Mouse (Mus musculus) urinary bladder, adult 2 months (tissue): ENCODE results near the gene Stmnd1. TPM values are rescaled to one million over a fixed set of nuclear protein-coding genes. Genes with fewer than 3 reads are reported as not detected.
"Not testable (repeated sequence)": the region's sequence is repeated elsewhere in the genome, so short reads cannot be mapped to it uniquely, and the experiment has no call there.

ENCODE experiments used
- DNase-seq: peaks from one replicate; pipeline ENCODE4 v3.0.0; 2022; ENCODE audit warnings: low spot score
- polyA plus RNA-seq: library from polyadenylated mRNA; depleted of rRNA; stranded (reverse); fragments of >200 nt; gene quantifications from 2 replicates; pipeline ENCODE4 v1.2.3, GENCODE M21; 2012; rRNA removed

The Stmnd1 gene
- polyA plus RNA-seq = 0.83 and 1.0 TPM in 2 replicates

DNA sequence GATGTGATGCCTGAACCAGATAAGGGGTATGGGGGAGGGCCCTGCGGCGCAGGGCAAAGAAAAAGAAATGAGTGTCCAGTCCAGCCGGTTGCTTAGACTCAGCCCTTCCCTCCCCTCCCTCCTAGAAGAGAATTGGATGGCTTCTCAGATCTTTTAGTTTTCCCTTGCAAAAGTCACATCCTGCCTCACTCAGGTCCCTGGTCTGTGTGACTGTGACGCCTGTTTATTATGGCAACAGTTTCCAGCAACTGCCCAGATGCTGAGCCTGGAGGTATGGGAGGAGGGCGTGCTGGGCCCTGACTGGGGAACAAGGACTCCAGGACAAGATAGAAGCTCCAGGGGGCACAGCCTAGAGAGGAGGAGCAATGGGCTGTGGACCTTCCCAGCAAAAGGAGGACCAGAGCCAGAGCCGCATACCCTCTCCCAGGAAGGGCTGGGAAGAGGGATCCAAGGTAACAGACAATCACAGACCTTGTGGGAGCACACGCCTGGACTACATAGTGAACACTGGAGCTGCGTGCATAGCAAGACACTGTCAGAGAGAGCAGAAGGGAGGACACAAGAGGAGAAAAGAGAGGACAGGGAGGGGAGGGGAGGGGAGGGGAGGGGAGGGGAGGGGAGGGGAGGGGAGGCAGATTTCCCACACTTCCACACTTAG, at the start of gene Stmnd1:
TSS of gene Stmnd1 (plus strand) at position 269 of the 658 bp plus-strand sequence.
- DNase-seq = no peak

GRCm38 (mm10) chr13:46226956-46227355, 46.6 kb upstream of the Stmnd1 start:
- no peak for DNase-seq

GRCm38 (mm10) chr13:46227486-46227885, 46.0 kb upstream of the Stmnd1 start:
- DNase-seq = no peak

DNA sequence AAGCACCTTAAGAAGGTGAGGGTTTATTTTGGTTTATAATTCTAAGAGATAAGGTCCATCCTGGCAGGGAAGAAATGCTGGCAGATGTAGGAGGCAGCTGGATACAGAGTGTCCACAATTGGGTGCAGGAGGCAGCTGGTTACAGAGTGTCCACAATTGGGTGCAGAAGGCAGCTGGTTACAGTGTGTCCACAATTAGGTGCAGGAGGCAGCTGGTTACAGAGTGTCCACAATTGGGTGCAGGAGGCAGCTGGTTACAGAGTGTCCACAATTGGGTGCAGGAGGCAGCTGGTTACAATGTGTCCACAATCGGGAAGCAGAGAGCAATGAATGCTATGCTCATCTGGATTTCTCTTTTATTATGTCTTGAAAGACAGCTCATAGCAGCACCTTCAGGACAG, 44.8 kb upstream of the Stmnd1 start:
- DNase-seq = not testable (repeated sequence)

GRCm38 (mm10) chr13:46231514-46232085, 41.9 kb upstream of the Stmnd1 start:
- DNase-seq = no peak

GRCm38 (mm10) chr13:46237723-46238349, 35.7 kb upstream of the Stmnd1 start:
- DNase-seq = no peak

DNA sequence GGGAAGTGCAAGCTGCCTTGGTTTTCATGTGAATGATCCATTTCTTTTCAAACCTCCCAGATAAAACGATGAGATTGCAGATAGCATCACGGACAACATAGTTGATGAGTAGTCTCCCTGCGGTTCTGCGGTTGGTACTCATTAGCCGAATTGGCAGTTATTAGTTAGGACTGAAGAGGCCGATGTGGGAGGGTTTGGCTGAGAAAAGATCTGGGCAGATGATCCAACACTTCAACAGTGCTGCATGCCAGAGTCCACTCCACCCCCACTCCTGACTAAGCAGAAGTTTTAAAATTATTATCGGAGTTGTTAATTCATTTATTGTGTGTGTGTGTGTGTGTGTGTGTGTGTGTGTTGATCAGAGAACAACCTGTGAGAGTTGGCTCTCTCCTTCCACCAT, 34.7 kb upstream of the Stmnd1 start:
- DNase-seq = no peak

DNA sequence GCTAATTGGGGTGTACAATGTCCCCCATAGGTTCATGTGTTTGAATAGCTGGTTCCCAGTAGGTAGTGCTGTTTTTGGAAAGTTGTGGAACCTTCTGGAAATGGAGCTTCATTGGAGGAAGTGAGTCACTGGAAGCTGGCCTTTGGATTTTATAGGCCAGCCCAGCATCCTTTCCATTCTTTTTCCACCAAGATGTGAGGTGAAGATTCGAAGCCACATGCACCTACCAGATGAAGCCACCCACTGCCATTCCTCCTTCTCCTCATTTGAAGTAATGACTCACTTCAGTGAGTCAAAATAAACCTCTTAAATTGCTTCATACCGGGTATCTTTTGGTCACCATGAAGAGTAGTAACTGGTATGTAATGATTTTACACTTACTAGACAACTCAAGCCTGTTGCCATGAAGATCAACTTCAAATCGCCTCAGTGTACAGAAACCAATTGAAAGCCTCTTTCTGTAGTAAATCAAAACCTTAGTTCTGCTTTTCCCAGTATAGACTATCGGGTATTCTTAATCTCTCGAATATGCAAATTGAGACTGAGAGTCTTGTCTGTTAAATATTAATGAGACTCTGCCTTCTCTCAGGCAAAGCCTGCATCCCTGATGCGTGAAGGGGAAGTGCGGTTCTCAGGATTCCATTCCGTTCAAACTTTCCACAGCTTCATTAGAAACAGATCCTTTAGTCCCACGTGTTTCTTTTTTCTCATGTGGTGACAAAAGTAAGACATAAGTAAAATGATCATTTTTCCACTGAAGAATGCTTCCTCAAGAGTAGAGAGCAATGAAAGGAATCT, 31.9 kb upstream of the Stmnd1 start:
- no peak for DNase-seq

GRCm38 (mm10) chr13:46253753-46254152, 19.8 kb upstream of the Stmnd1 start:
- no peak for DNase-seq

GRCm38 (mm10) chr13:46254171-46254570, 19.4 kb upstream of the Stmnd1 start:
- DNase-seq = no peak

DNA sequence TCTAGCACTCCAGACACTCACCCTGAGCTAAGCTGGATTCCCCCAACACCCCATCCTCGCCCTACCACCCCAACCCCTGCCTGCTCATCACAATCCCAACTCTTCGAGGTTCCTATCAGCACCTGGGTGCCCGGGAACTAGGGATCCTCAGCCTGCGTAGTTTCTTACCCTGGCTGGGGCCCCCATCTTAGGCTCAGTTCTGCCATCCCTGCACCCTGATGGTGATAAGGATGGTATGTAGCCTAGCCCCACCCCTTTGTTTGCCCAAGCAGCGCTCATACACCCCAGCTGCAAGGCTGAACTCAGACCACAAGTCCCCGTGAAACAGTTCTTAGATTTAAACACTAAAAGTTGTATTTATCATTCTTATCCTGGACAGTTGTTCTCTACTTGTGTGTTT, 17.9 kb upstream of the Stmnd1 start:
- DNase-seq = no peak

GRCm38 (mm10) chr13:46257847-46258246, 15.7 kb upstream of the Stmnd1 start:
- DNase-seq = peak; percentile 47

- DNase-seq = no peak
Measured at GRCm38 (mm10) chr13:46259526-46259925, 14.0 kb upstream of the Stmnd1 start.

DNA sequence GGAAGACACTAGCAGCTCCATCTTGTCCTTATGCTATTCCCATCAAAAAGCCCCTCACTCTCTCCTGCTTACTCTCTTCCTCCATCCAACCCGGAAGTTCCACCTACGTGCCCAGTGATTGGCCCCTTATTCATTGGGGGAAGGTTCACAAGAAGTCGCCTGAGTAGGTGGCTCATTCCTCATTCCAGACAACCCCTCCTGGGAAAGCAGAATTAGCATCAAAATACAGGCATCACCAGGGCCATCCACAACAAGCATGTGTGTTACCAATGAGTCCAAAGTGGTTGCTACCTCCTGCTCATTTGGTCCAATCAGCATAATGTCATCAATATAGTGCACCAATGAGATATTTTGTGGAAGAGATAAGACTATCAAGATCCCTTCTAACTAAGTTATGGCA, 12.3 kb upstream of the Stmnd1 start:
- DNase-seq = no peak

GRCm38 (mm10) chr13:46267783-46268182, 5.7 kb upstream of the Stmnd1 start:
- no peak for DNase-seq

DNA sequence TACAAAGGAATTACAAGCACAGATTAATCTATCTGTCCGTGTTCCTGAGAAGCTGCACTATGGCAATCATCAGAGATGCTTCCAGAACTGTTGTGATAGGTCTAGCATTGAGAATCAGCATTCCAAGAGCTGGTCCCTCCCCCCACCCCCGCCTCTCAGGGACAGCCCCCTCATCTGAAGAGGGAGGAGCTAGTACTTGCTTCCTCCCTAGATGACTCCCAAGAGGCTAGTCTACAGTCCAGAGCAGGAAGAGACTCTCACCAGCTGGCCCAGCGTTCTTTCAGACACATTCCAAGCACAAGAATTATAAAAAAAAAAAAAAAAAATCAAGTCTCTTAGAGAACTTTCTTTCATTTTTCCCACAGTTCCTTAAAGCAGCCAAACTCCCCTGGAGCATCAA, 5.2 kb upstream of the Stmnd1 start:
- no peak for DNase-seq

DNA sequence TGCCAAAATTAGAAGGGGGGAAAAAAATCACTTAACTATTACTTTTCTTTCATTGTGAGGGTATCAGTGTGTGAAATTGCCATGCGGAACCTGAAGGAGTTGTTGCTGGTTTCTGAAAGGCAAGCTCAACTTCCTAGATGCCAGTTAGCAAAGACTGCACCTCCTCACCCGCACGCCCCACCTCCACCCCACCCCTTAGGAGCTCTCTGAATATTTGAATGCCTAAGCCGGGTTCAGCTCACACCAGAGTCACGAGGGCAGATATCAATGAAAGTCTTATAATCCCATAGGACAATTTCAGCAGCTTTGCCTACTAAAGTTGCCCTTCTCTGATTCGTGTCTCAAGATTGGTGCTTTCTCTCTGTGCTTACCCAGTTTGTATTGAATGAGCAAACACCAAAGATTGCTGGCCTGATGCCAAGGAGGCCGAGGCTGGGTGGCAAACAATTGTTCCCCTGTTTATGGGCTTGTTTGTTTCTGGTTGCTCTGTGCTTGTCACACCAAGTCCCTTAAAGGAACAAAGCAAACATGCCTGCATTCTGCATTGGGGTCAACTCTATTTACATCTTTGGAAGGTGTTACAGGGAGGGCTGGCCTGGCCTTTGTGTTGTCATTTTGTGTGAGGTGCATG, 4.6 kb upstream of the Stmnd1 start:
- DNase-seq = peak; percentile 35

GRCm38 (mm10) chr13:46272811-46273452, 589 bp upstream of the Stmnd1 start:
- DNase-seq = no peak

- no peak for DNase-seq
Measured at GRCm38 (mm10) chr13:46275701-46276100, 2.2 kb downstream of the Stmnd1 start.

GRCm38 (mm10) chr13:46282543-46282942, 9.0 kb downstream of the Stmnd1 start:
- DNase-seq = no peak

GRCm38 (mm10) chr13:46287801-46288200, 14.3 kb downstream of the Stmnd1 start:
- DNase-seq = no peak
